Mouse (Mus musculus): ENCODE results near the gene Cfap46.

Cfap46 gene

GRCm38 (mm10) chr7:139580851-139581775, 102.5 kb downstream of the Cfap46 start:
- CTCF ChIA-PET = no interaction called here

- CTCF ChIA-PET = interaction anchor here (0.6 kb wide), 1 partner anchor 9 kb away, joined by 3 read pairs; no protein-coding TSS in a partner anchor
Measured at GRCm38 (mm10) chr7:139579261-139579905, 104.2 kb downstream of the Cfap46 start.

- CTCF ChIA-PET = no interaction called here
Measured at GRCm38 (mm10) chr7:139576064-139576686, 107.4 kb downstream of the Cfap46 start.

GRCm38 (mm10) chr7:139572665-139573064, 111.0 kb downstream of the Cfap46 start:
- CTCF ChIA-PET = no interaction called here

- CTCF ChIA-PET = interaction anchor here (0.6 kb wide), 1 partner anchor 78 kb away, joined by 3 read pairs; no protein-coding TSS in a partner anchor
Measured at GRCm38 (mm10) chr7:139570788-139571187, 112.8 kb downstream of the Cfap46 start.

GRCm38 (mm10) chr7:139566533-139566932, 117.1 kb downstream of the Cfap46 start:
- CTCF ChIA-PET = no interaction called here

GRCm38 (mm10) chr7:139565998-139566397, 117.6 kb downstream of the Cfap46 start:
- CTCF ChIA-PET = no interaction called here

GRCm38 (mm10) chr7:139564161-139564560, 119.5 kb downstream of the Cfap46 start:
- CTCF ChIA-PET = interaction anchor here (0.5 kb wide), 1 partner anchor 453 kb away, joined by 6 read pairs; no protein-coding TSS in a partner anchor

GRCm38 (mm10) chr7:139563425-139563824, 120.2 kb downstream of the Cfap46 start:
- CTCF ChIA-PET = interaction anchor here (0.5 kb wide), 1 partner anchor 452 kb away, joined by 6 read pairs; no protein-coding TSS in a partner anchor

GRCm38 (mm10) chr7:139559659-139560058, 124.0 kb downstream of the Cfap46 start:
- CTCF ChIA-PET = no interaction called here

GRCm38 (mm10) chr7:139556746-139557526, 126.7 kb downstream of the Cfap46 start:
- CTCF ChIA-PET = no interaction called here

- CTCF ChIA-PET = no interaction called here
Measured at GRCm38 (mm10) chr7:139556331-139556730, 127.3 kb downstream of the Cfap46 start.

GRCm38 (mm10) chr7:139551519-139551918, 132.1 kb downstream of the Cfap46 start:
- CTCF ChIA-PET = no interaction called here
